ENCODE assay signal across 8 mouse cellular contexts in genomic region chr6:83427968-83428731, GRCm38 (mm10). TPM values are rescaled to one million over a fixed set of nuclear protein-coding genes. Genes with fewer than 3 reads are reported as not detected.
DNase-seq lines count a peak whose midpoint lies in the region; ATAC-seq and TF ChIP-seq lines count a peak whose summit lies in the region.

No protein-coding gene starts in this region.

- peak; percentile 64 for DNase-seq in testis, postnatal 10 days (ENCODE audit: low spot score)
- no peak for DNase-seq in testis, postnatal 14 days (ENCODE audit: low spot score)
- DNase-seq in cerebellum, adult 9-11 months: peak; percentile 89
- peak in 1 of 2 experiments; percentile 68 for DNase-seq in heart, adult 2 months
- no peak for DNase-seq in yolk sac, embryonic 10.5 days (ENCODE audit: low spot score)

- peaks cover 18% of the 10 kb centered on the region for H3K4me1 ChIP-seq in heart, adult 2 months (ENCODE audit: control insufficient read depth, insufficient read depth, low read length)
- peaks cover 11% of the 10 kb centered on the region for H3K4me1 ChIP-seq in intestine, postnatal 0 days (replicated peaks; ENCODE audit: control insufficient read depth, insufficient read depth, low read length)
- peaks cover 46% of the 10 kb centered on the region for H3K4me1 ChIP-seq in limb, embryonic 15.5 days
- H3K4me1 ChIP-seq in stomach, embryonic 14.5 days (ENCODE audit: control insufficient read depth, insufficient read depth, low read length): peaks cover 25% of the 10 kb centered on the region; the same call in 1 of the 2 replicates

- H3K27ac ChIP-seq in heart, adult 2 months: peak overlapping the region; percentile 45
- H3K27ac ChIP-seq in intestine, postnatal 0 days (ENCODE audit: low read depth, low read length): peak overlapping the region; percentile 41; the same call in 1 of the 2 replicates
- H3K27ac ChIP-seq in limb, embryonic 15.5 days: peak overlapping the region; percentile 76
- H3K27ac ChIP-seq in stomach, embryonic 14.5 days (ENCODE audit: low read length): peak overlapping the region; percentile 64

- intact Hi-C loops in heart, adult 2 months (cut with DNase I): no loop called here

- peaks cover 4% of the 10 kb centered on the region; the same call in 1 of the 2 replicates for H3K79me2 ChIP-seq in heart, adult 2 months (replicated peaks; ENCODE audit: control insufficient read depth, insufficient read depth, low read length)

- no peaks in the 10 kb centered on the region for H3K27me3 ChIP-seq in heart, adult 2 months (ENCODE audit: control insufficient read depth, insufficient read depth, low read length)
- H3K27me3 ChIP-seq in intestine, postnatal 0 days (replicated peaks; ENCODE audit: control insufficient read depth, insufficient read depth, low read length): no peaks in the 10 kb centered on the region
- H3K27me3 ChIP-seq in limb, embryonic 15.5 days: no peaks in the 10 kb centered on the region
- H3K27me3 ChIP-seq in stomach, embryonic 14.5 days (ENCODE audit: control insufficient read depth, insufficient read depth, low read length): no peaks in the 10 kb centered on the region

- H3K9ac ChIP-seq in heart, adult 2 months (ENCODE audit: low read depth, low read length): no peak overlapping the region
- H3K9ac ChIP-seq in intestine, postnatal 0 days (ENCODE audit: low read depth, low read length): no peak overlapping the region
- H3K9ac ChIP-seq in limb, embryonic 15.5 days: no peak overlapping the region
- no peak overlapping the region for H3K9ac ChIP-seq in stomach, embryonic 14.5 days (replicated peaks; ENCODE audit: low read depth, low read length)

- no peak overlapping the region for H3K4me2 ChIP-seq in intestine, postnatal 0 days (replicated peaks; ENCODE audit: low read depth)
- H3K4me2 ChIP-seq in limb, embryonic 15.5 days: peak overlapping the region; percentile 20; the same call in 1 of the 2 replicates
- no peak overlapping the region for H3K4me2 ChIP-seq in stomach, embryonic 14.5 days (replicated peaks; ENCODE audit: low read depth, low read length)

- no peak for TF ChIP-seq EP300 in heart, adult 2 months (IDR thresholded peaks at IDR 0.05; ENCODE audit: insufficient read depth, low read depth, low read length)

- TF ChIP-seq CTCF in heart, adult 2 months (IDR thresholded peaks at IDR 0.05): no peak
- TF ChIP-seq CTCF in intestine, postnatal 0 days (IDR thresholded peaks at IDR 0.05; ENCODE audit: low read depth): no peak

- H3K9me3 ChIP-seq in intestine, postnatal 0 days (ENCODE audit: control insufficient read depth): no peaks in the 10 kb centered on the region
- no peaks in the 10 kb centered on the region for H3K9me3 ChIP-seq in limb, embryonic 15.5 days
- no peaks in the 10 kb centered on the region for H3K9me3 ChIP-seq in stomach, embryonic 14.5 days (ENCODE audit: control insufficient read depth, low read depth, low read length)

- WGBS in heart, adult 2 months: 23% methylated on average over 5 of the region's 5 CpGs
- WGBS in intestine, postnatal 0 days: 28% methylated on average over 5 of the region's 5 CpGs
- 27% methylated on average over 5 of the region's 5 CpGs for WGBS in limb, embryonic 15.5 days
- WGBS in stomach, embryonic 14.5 days: 39% methylated on average over 5 of the region's 5 CpGs

- no peak for TF ChIP-seq POLR2A in heart, adult 2 months (IDR thresholded peaks at IDR 0.05; ENCODE audit: insufficient read depth, low read depth, low read length)

- no peak overlapping the region for H3K4me3 ChIP-seq in heart, adult 2 months
- H3K4me3 ChIP-seq in intestine, postnatal 0 days (ENCODE audit: low read depth, low read length): no peak overlapping the region
- no peak overlapping the region for H3K4me3 ChIP-seq in limb, embryonic 15.5 days
- H3K4me3 ChIP-seq in stomach, embryonic 14.5 days (ENCODE audit: low read depth, low read length): no peak overlapping the region

- no peaks in the 10 kb centered on the region for H3K36me3 ChIP-seq in heart, adult 2 months (ENCODE audit: control insufficient read depth, insufficient read depth, low read length)
- peaks cover 19% of the 10 kb centered on the region; the same call in 1 of the 2 replicates for H3K36me3 ChIP-seq in intestine, postnatal 0 days (ENCODE audit: control insufficient read depth, insufficient read depth)
- peaks cover 23% of the 10 kb centered on the region for H3K36me3 ChIP-seq in limb, embryonic 15.5 days
- peaks cover 17% of the 10 kb centered on the region; the same call in 1 of the 2 replicates for H3K36me3 ChIP-seq in stomach, embryonic 14.5 days (ENCODE audit: control insufficient read depth, insufficient read depth, low read length)

- peak; percentile 44 for ATAC-seq in intestine, postnatal 0 days
- ATAC-seq in limb, embryonic 15.5 days (ENCODE audit: insufficient number of reproducible peaks, low FRiP score, low TSS enrichment, low read depth): peak; percentile 64
- peak; percentile 38 for ATAC-seq in stomach, embryonic 14.5 days (ENCODE audit: insufficient number of reproducible peaks, insufficient read depth, low FRiP score, low read depth)

RNA-seq across cellular contexts. Expression of gene Tet3, which starts 30.7 kb away (rescaled TPM):
- total RNA-seq in heart, adult 2 months (2021): 10 to 100 TPM; 13.7 to 23.6 TPM
- polyA plus RNA-seq in heart, adult 2 months (2012; rRNA removed): 6.2 and 7.6 TPM in 2 replicates
- 28.1 and 34.3 TPM in 2 replicates for polyA plus RNA-seq in intestine, postnatal 0 days (2015; fragmentation: Nextera tagmentation; extraction: Ambion mirVana)
- 57.1 and 59.5 TPM in 2 replicates for polyA plus RNA-seq in limb, embryonic 15.5 days (2015; fragmentation: Nextera tagmentation; extraction: Ambion mirVana)
- polyA plus RNA-seq in stomach, embryonic 14.5 days (2014; fragmentation: Nextera tagmentation; extraction: Ambion mirVana): 43.7 and 49.2 TPM in 2 replicates

Comparison
In these comparisons a context has a peak if more than half of its experiments do, and no peak if none do; other contexts are left out.
1. DNase-seq: peak in testis, postnatal 10 days (single experiment) and cerebellum, adult 9-11 months (single experiment); none in testis, postnatal 14 days (single experiment) and yolk sac, embryonic 10.5 days (single experiment).
2. Peak in every context shown above with its lines, with median percentiles within 50 percentile points of each other: H3K27ac ChIP-seq and ATAC-seq.